Mouse (Mus musculus) intestine, embryonic 14.5 days (tissue): ENCODE measurements around the gene Naip1. TPM values are rescaled to one million over a fixed set of nuclear protein-coding genes. Genes with fewer than 3 reads are reported as not detected.
"Not testable (repeated sequence)": the region's sequence is repeated elsewhere in the genome, so short reads cannot be mapped to it uniquely, and the experiment has no call there.

Experiments
- ATAC-seq: fragments of 200-750 bp; cut with Nextera tagmentation; replicated peaks from 2 replicates; pipeline ENCODE4 v1.8.0; 2017; ENCODE audit warnings: low read depth, moderate number of reproducible peaks, moderate TSS enrichment, moderate library complexity; ENCODE audit not compliant: low FRiP score, low TSS enrichment
- DNase-seq: peaks from one replicate; pipeline ENCODE4 v3.0.0-alpha.2; 2018; ENCODE audit warnings: low spot score
- H3K27ac ChIP-seq: fragments of 300-500 bp; sonication (generic); 2 replicates; pipeline ENCODE4 v1.5.1; 2014; ENCODE audit warnings: low read depth, mild to moderate bottlenecking, control low read depth
- H3K27me3 ChIP-seq: fragments of 300-500 bp; sonication (generic); replicated peaks from 2 replicates; pipeline ENCODE4 v1.6.1; 2014; ENCODE audit warnings: low read length, control low read depth; ENCODE audit not compliant: control insufficient read depth, insufficient read depth
- H3K36me3 ChIP-seq: fragments of 300-500 bp; sonication (generic); 2 replicates; pipeline ENCODE4 v1.6.1; 2014; ENCODE audit warnings: low read length, control low read depth; ENCODE audit not compliant: control insufficient read depth, insufficient read depth
- H3K4me1 ChIP-seq: fragments of 300-500 bp; sonication (generic); replicated peaks from 2 replicates; pipeline ENCODE4 v1.6.1; 2014; ENCODE audit warnings: low read length, control low read depth, mixed read lengths; ENCODE audit not compliant: control insufficient read depth, insufficient read depth
- H3K4me2 ChIP-seq: fragments of 300-500 bp; sonication (generic); 2 replicates; pipeline ENCODE4 v1.6.1; 2014; ENCODE audit warnings: low read length
- H3K4me3 ChIP-seq: fragments of 300-500 bp; sonication (generic); 2 replicates; pipeline ENCODE4 v1.5.1; 2014; ENCODE audit warnings: low read depth, low read length, control low read depth, mixed read lengths
- H3K9ac ChIP-seq: fragments of 300-500 bp; sonication (generic); 2 replicates; pipeline ENCODE4 v1.6.1; 2014; ENCODE audit warnings: mild to moderate bottlenecking, low read length
- H3K9me3 ChIP-seq: fragments of 300-500 bp; sonication (generic); 2 replicates; pipeline ENCODE4 v1.6.1; 2016; ENCODE audit warnings: low read length, control low read depth; ENCODE audit not compliant: control insufficient read depth
- WGBS: fragments of 180-500 bp; shearing (Covaris S2); extraction: QIAGEN DNeasy Blood & Tissue Kit; methylation state at CpG from one replicate; pipeline ENCODE4 v1.1.7; 2014; 5-methylcytosine and 5-hydroxymethylcytosine counted together
- polyA plus RNA-seq: library from polyadenylated mRNA; unstranded; fragments of >200 nt; fragmentation: Nextera tagmentation; extraction: Ambion mirVana; gene quantifications from 2 replicates; pipeline ENCODE4 v1.2.1, GENCODE M21; 2014

The Naip1 gene
- polyA plus RNA-seq, result 0.89 and 1.3 TPM in 2 replicates

GRCm38 (mm10) chr13:100452415-100453127 lies at the start of gene Naip1:
Gene Naip1 (minus strand): TSS chr13:100452869.
- H3K36me3 ChIP-seq, H3K9ac ChIP-seq, H3K9me3 ChIP-seq, DNase-seq, H3K4me1 ChIP-seq, ATAC-seq, H3K27ac ChIP-seq, H3K4me3 ChIP-seq, H3K4me2 ChIP-seq, H3K27me3 ChIP-seq: not testable (repeated sequence)
- 80% methylated on average over 8 of the region's 8 CpGs for WGBS

- H3K9ac ChIP-seq, DNase-seq, H3K36me3 ChIP-seq, H3K4me3 ChIP-seq, H3K4me1 ChIP-seq, H3K9me3 ChIP-seq, ATAC-seq, H3K27me3 ChIP-seq, H3K4me2 ChIP-seq, H3K27ac ChIP-seq: not testable (repeated sequence)
Observed at GRCm38 (mm10) chr13:100499625-100500024, 47.0 kb upstream of the Naip1 start.

- Histone ChIP-seq H3K4me3 (no peak overlapping the region), H3K4me2 (no peak overlapping the region), H3K27ac (no peak overlapping the region), H3K27me3 (no peaks in the 10 kb centered on the region), H3K9me3 (no peaks in the 10 kb centered on the region), H3K9ac (no peak overlapping the region), H3K4me1 (no peaks in the 10 kb centered on the region), H3K36me3 (no peaks in the 10 kb centered on the region)
- no peak for DNase-seq
- WGBS, result 75% methylated on average over 4 of the region's 4 CpGs
- no peak for ATAC-seq
Observed at GRCm38 (mm10) chr13:100495337-100495736, 42.7 kb upstream of the Naip1 start.

GRCm38 (mm10) chr13:100494370-100494769 lies 41.7 kb upstream of the Naip1 start:
- H3K4me2 ChIP-seq, H3K4me3 ChIP-seq, DNase-seq, H3K9ac ChIP-seq, ATAC-seq, H3K27ac ChIP-seq, H3K9me3 ChIP-seq, H3K4me1 ChIP-seq, H3K36me3 ChIP-seq, H3K27me3 ChIP-seq: not testable (repeated sequence)
- WGBS, result 68% methylated on average over 8 of the region's 8 CpGs

- Histone ChIP-seq H3K4me3 (no peak overlapping the region), H3K27me3 (no peaks in the 10 kb centered on the region), H3K9ac (no peak overlapping the region), H3K4me1 (no peaks in the 10 kb centered on the region), H3K9me3 (no peaks in the 10 kb centered on the region), H3K36me3 (peaks cover 14% of the 10 kb centered on the region), H3K27ac (no peak overlapping the region), H3K4me2 (no peak overlapping the region)
- no peak for DNase-seq
- 67% methylated on average over 8 of the region's 8 CpGs for WGBS
- 0 out of 2 replicates have a peak, but pooled peaks have one; percentile 16 for ATAC-seq
Observed at GRCm38 (mm10) chr13:100493313-100493712, 40.6 kb upstream of the Naip1 start.

- peak within 1 kb of the TSS; percentile 92 for H3K4me3 ChIP-seq
- peak within 1 kb of the TSS; percentile 79 for H3K4me2 ChIP-seq
- ATAC-seq (peak; percentile 79), DNase-seq (peak; percentile 98)
- H3K27me3 ChIP-seq, result no peaks in the 10 kb centered on the region
- no peaks in the 10 kb centered on the region for H3K9me3 ChIP-seq
- H3K36me3 ChIP-seq, result peaks cover 25% of the 10 kb centered on the region
- no peaks in the 10 kb centered on the region for H3K4me1 ChIP-seq
- peak within 1 kb of the TSS; percentile 80 for H3K27ac ChIP-seq
- H3K9ac ChIP-seq, result peak within 1 kb of the TSS; percentile 81
- under 1% methylated on average over 51 of the region's 51 CpGs for WGBS
Observed at GRCm38 (mm10) chr13:100492061-100492787, 39.6 kb upstream of the Naip1 start, which contains the start of gene Gtf2h2. Gene Gtf2h2 (minus strand): TSS chr13:100492579.

- ATAC-seq, result no peak
- no peak for DNase-seq
- Histone ChIP-seq H3K27ac (peak overlapping the region; percentile 80; the same call in 1 of the 2 replicates), H3K4me2 (peak overlapping the region; percentile 79), H3K4me3 (peak overlapping the region; percentile 92), H3K9me3 (no peaks in the 10 kb centered on the region), H3K36me3 (peaks cover 31% of the 10 kb centered on the region), H3K4me1 (no peaks in the 10 kb centered on the region), H3K9ac (peak overlapping the region; percentile 81), H3K27me3 (no peaks in the 10 kb centered on the region)
- WGBS, result 15% methylated on average over 6 of the region's 6 CpGs
Observed at GRCm38 (mm10) chr13:100491623-100492022, 39.0 kb upstream of the Naip1 start.

- Histone ChIP-seq H3K27ac (no peak overlapping the region), H3K27me3 (no peaks in the 10 kb centered on the region), H3K36me3 (peaks cover 36% of the 10 kb centered on the region), H3K4me3 (0 out of 2 replicates have a peak overlapping the region, but pooled peaks have one; percentile 6), H3K4me2 (0 out of 2 replicates have a peak overlapping the region, but pooled peaks have one; percentile 8), H3K9ac (no peak overlapping the region), H3K9me3 (no peaks in the 10 kb centered on the region), H3K4me1 (no peaks in the 10 kb centered on the region)
- no peak for DNase-seq
- no peak for ATAC-seq
- 85% methylated on average over 5 of the region's 5 CpGs for WGBS
Observed at GRCm38 (mm10) chr13:100490424-100490823, 37.8 kb upstream of the Naip1 start.
